Mouse (Mus musculus) G1E (cell line): ENCODE measurements at regions not wholly inside any gene's neighbourhood (a gene's known extent, or its start where the extent isn't known, plus 50 kb on each side); places are given as distances from the start of the nearest gene placed in this dataset.

Experiments used
- CTCF ChIP-seq: IDR thresholded peaks from 2 replicates; pipeline ENCODE4 v1.5.1; 2012; ENCODE audit warnings: low read depth, low read length, inconsistent platforms, mixed read lengths
- GATA1 ChIP-seq: IDR thresholded peaks from 2 replicates; pipeline ENCODE4 v1.6.1; 2012; ENCODE audit warnings: borderline replicate concordance, low read length, inconsistent platforms, mixed read lengths
- GATA2 ChIP-seq: IDR thresholded peaks from 2 replicates; pipeline ENCODE4 v1.6.1; 2012; ENCODE audit warnings: low read depth, low read length, inconsistent platforms, borderline replicate concordance

- TF ChIP-seq CTCF (no peak), GATA2 (no peak), GATA1 (no peak)
Measured at GRCm38 (mm10) chrX:12917105-12917504, 154.2 kb upstream of the Usp9x start.
